Mouse (Mus musculus) MN1 (cell line): Measurements from ENCODE around the gene Nup160.

Experiments used
- DNase-seq: peaks from one replicate; pipeline ENCODE4 v3.0.0-alpha.2; 2016; ENCODE audit warnings: low spot score

Gene Nup160

GRCm38 (mm10) chr2:90677007-90677406 is at the start of gene Nup160:
Nup160 (plus strand) TSS chr2:90677215.
- no peak for DNase-seq

DNA sequence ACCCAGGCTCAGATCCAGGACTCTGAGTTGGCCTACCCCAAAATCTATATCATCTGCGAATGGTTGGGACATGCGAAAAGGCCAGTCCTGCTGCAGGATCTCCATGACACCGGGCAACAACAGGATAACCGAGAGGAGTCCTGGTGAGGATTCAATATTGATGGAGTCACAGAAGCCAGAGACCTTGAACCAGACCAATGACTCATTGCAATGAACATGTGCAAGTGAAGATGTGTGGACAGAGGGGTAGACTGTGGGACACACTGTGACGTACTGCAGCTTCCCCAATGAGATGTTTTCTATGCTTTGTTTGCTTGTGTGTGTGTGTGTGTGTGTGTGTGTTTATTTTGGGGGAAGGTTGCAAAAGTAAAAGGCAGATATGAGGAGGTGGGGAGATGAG is 48.8 kb upstream of the Nup160 start:
- no peak for DNase-seq

DNA sequence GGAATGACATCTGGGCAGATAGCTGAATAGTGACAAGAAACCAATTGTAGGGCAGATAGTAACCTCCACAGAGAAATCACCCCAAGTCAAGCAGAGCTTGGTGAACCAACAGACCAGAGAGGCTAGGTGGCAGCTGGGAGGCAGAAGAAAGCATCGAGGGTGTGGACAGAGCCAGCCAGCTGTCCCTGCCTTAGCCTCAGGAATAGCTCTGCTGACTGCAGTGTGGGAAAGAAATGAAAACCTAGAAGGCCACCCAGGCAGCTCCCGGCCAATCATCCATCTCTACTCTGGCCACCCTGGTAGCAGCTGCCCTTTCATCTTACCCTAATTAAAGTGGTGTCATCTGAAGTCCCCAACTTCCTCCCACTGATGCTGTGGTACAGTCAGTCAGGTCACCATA is 47.5 kb upstream of the Nup160 start:
- DNase-seq, result no peak

GRCm38 (mm10) chr2:90631938-90632733 is 44.9 kb upstream of the Nup160 start:
- DNase-seq, result no peak

- no peak for DNase-seq
These were observed 42.3 kb upstream of the Nup160 start for GRCm38 (mm10) chr2:90634671-90635070.

- no peak for DNase-seq
These were observed 41.8 kb upstream of the Nup160 start for GRCm38 (mm10) chr2:90635085-90635723.

DNA sequence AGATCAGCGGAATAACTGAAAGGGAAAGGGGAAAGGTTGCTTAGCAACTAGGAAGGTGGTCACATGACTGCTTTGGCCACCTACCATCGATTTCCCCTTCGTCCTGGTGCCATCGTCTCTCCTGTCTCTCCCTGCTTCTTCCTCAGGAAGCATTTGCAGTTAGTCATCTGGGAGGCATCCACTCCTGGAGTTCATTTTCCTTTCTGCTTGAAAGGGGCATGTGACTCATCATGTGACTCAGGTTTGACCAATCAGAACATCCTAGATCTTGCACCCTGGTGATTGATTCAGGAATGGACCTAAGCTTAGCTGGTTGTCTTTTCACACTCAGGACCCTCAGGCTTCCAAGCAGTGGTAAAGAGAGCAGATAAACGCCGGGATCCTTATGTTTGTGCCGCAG is 40.2 kb upstream of the Nup160 start:
- DNase-seq, result no peak

DNA sequence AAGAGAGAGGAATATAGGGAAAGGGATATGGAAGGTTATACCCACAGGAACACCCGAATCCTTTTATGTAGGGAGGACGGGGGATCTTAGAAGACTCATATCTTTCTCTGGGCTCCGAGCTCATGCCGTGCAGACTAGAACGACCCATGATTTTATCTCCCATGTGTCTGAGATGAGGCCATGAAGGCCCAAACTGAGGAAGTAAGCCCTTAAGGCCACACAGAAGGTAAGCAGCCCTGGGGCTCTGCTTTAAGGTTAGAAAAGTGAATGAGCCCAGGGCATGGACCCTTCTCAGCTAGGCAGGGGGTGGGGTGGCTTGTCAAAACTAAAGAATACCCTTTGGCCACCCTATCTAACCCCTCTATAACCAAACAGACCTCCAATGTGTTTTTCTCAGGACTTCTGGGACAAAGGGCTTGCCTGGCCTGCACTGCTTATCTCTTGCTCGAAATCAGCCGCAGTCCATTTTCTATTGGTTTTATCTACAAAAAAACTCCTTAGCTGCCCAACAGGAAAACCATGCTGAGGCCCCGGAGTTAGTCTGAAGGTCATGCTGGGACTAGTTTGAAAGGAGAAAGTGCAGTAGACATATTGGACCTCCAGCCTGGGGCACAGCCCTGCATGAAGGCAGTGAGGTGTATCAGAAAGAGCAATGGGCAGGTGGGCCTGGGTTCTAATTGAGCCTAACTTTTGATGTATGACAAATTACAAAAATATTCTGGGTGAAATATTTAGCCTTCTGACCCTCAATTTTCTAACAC is 37.8 kb upstream of the Nup160 start:
- DNase-seq, result no peak

DNA sequence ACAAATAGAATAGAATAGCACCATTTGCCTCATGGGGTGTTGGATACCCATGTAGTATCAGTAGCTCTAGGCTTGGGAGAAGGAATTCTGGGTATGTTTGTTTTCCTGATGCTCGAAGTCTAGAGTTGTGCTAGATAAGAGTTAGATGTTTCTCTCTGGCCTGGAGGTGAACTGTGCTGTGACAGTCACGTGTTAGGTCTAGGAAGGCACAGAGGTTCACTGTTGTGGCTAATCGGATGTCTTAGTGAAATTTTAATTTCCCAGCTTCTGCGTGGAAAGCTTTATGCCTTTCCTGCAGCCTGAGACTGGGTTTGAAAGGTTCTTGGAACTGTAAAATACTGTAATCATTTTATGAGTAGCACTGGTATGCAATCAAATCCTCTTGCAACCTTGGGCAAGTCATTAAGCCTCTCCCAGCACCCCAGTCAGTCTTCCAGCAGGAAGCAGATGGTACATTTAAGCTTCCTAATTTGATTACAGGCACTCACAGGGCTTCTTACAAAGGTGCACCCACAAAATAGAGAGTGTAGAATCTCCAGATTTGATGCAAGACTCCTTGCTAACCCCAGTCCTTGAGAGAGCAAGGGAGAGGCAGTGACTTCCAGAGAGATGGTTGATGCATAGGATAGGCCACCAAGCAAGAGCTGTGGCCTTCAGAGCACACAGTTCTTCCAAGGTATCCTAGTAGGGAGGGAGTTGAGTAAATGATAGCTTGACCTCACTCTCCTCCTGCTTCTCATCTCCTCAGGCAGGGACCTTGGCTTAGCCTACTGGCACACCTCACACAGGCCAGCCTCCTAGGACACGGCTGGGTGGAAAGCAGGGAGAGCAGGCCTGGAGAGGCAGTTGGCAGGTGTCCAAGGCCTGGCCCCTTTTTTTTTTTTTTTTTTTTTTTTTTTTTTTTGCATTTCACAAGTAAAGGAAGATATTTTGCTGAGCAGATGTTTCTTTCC is 37.0 kb upstream of the Nup160 start:
- DNase-seq, result peak; percentile 88

DNA sequence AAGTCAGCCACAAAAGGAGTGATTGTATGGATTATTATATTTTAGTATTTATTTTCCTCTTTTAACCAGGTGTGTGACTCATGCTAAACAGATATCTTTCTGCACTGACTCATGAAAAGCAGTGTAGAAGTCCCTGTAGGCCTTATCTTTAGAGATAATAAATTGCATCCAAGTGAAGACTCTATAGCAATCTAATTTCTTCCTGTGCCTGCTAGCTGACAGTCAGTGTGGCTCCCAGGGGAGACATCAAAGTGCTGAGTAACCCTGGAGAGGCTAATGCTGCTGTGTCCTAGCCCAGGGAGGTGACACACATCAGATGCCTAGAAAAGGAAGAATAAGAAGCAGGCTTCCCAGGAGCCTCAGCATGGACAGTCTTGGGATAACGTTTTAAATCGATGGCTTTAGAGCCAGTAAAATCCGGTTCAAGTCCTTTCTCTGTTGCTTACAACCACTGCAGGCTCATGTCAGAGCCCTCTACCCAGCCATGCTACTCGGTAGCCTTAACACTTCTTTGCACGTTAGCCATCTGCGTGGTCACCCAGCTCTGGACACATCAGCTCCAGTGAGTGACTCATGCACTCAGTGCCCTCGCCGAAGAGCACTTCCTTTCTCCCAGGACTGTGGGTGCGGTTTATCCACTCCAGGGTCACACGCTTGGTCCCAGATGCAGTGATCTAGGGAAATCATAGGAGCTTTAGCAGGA is 35.9 kb upstream of the Nup160 start:
- peak; percentile 89 for DNase-seq

- no peak for DNase-seq
These were observed 35.3 kb upstream of the Nup160 start for GRCm38 (mm10) chr2:90641710-90642039.

- no peak for DNase-seq
These were observed 29.9 kb upstream of the Nup160 start for GRCm38 (mm10) chr2:90647084-90647483.

- DNase-seq, result no peak
These were observed 27.6 kb upstream of the Nup160 start for GRCm38 (mm10) chr2:90649405-90649804.

- DNase-seq, result no peak
These were observed 27.1 kb upstream of the Nup160 start for GRCm38 (mm10) chr2:90649965-90650364.

DNA sequence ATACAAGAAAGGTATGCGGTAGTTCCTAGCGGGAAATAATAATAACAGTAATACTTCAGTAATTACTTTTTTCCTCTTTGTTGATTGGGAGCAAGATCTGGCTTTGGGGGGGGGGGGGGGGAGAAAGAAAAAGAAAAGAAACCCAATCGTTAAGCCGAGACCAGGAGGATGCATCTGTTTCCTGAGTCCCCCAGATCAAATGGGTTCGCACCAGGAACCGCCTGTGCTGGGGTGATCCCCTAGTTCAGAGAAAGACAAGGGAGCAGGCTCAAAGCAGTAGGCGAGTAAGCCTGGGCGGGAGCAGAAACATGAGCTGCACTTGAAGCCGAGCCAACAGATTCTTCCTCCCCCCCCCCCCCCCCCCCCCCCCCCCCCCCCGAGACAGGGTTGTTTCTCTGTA is 24.9 kb upstream of the Nup160 start:
- DNase-seq, result no peak

DNA sequence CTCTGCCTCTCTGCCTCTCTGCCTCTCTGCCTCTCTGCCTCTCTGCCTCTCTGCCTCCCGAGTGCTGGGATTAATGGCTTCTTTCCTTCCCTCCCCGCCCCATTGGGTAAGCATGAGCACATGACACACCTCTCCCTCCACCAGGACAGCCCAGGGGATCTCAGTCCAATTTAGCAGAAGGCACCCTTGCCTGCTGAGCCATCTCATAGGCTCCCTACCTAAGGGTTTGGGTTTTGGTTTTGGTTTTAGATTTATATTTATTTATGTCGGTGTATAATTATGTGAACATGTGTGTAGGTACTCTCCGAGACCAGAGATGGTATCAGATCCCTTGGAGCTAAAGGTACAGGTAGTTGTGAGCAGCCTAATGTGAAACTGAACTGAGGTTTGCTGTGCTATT is 24.0 kb upstream of the Nup160 start:
- DNase-seq, result no peak

DNA sequence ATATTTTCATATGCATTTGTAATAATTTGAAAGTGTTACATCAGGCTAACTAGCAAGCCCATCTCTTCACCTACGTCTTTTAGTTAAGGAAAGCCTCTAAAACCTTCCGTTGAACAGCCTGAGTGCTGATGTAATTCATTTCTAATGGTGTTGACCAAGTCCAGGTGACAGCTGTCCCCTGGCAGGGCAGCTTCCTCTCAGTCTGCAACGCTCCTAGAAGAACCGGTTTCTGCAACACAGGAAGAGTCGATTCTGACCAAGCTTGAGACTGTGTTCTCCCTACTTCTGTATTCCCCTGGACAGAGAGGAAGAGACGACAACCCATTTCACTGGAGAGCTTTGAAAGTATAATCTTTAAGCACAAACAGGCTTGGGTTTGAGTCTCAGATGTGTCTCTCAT is 21.6 kb upstream of the Nup160 start:
- DNase-seq, result no peak

- DNase-seq, result no peak
These were observed 18.4 kb upstream of the Nup160 start for GRCm38 (mm10) chr2:90658613-90659012.

DNA sequence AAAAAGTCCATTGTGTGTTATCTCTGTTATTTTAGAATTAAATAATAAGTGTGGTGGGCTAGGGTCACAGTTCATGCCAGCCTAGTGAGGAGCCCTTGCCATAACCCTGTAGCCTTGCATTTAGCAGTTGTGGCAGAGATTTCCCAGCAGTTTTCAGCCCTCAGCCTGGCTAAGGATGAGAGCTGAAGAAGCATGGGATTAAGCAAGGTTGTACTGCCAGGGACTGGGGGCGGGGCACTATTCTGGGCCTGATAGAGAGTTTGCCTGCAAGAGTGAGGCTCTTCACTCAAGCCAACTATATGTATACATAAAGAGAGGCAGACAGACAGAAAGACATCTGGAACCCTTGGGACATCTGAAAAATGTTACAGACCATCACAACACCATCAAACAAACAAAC is 18.0 kb upstream of the Nup160 start:
- DNase-seq, result no peak

GRCm38 (mm10) chr2:90659639-90660038 is 17.4 kb upstream of the Nup160 start:
- no peak for DNase-seq

DNA sequence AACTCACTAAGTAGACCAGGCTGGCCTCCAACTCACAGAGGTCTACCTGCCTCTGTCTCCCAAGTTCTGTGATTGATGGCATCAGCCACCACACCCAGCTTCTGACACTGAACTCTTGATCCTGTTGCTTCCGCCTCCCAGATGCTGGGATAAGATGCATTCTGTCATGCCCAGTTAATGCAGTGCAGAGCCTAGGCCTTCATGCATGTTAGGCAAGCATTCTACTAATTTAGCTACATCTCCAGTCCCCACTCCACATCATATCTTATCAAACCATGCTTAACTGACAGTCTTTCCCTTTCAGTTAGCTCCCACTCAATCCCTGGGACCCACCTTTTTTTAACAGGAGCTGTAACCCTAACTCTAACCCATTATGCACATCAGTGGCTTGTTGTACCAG is 16.1 kb upstream of the Nup160 start:
- DNase-seq, result no peak
